Mouse (Mus musculus) left cerebral cortex, postnatal 14 days (tissue): ENCODE data around the gene Phlpp1. TPM values are rescaled to one million over a fixed set of nuclear protein-coding genes. Genes with fewer than 3 reads are reported as not detected.

Source experiments
- DNase-seq, 2 experiments: peaks; one replicate each; pipeline ENCODE4 v3.0.0; 2021 to 2022; ENCODE audit warnings: low spot score in 2 of 2, mixed read lengths in 1 of 2
- intact Hi-C: fragments of 180-260 bp; cut with DNase I; formaldehyde crosslinking; loops from one replicate; pipeline ENCODE4 v1.15.1; 2025
- long read RNA-seq, 2 experiments: library from polyadenylated mRNA; stranded (forward); transcript quantifications; one replicate each; pipeline ENCODE4 v2.0.0; 2021
- total RNA-seq, 2 experiments: library from RNA; stranded (reverse); gene quantifications; 2 replicates each; pipeline ENCODE4 v1.2.3; 2021

Gene Phlpp1
- total RNA-seq, result 10 to 100 TPM; 53.7 to 54.7 TPM
- long read RNA-seq, experiment 1, full-length matches to known transcripts, result 10 of 18 reads
- long read RNA-seq, experiment 1, partial matches to known transcripts, result 5 of 18 reads
- long read RNA-seq, experiment 1, other reads (novel, unspliced or antisense), result 3 of 18 reads
- long read RNA-seq, experiment 2, full-length matches to known transcripts, result 9 of 19 reads
- long read RNA-seq, experiment 2, partial matches to known transcripts, result 10 of 19 reads
- long read RNA-seq, experiment 2, other reads (novel, unspliced or antisense), result 0 of 19 reads

DNA sequence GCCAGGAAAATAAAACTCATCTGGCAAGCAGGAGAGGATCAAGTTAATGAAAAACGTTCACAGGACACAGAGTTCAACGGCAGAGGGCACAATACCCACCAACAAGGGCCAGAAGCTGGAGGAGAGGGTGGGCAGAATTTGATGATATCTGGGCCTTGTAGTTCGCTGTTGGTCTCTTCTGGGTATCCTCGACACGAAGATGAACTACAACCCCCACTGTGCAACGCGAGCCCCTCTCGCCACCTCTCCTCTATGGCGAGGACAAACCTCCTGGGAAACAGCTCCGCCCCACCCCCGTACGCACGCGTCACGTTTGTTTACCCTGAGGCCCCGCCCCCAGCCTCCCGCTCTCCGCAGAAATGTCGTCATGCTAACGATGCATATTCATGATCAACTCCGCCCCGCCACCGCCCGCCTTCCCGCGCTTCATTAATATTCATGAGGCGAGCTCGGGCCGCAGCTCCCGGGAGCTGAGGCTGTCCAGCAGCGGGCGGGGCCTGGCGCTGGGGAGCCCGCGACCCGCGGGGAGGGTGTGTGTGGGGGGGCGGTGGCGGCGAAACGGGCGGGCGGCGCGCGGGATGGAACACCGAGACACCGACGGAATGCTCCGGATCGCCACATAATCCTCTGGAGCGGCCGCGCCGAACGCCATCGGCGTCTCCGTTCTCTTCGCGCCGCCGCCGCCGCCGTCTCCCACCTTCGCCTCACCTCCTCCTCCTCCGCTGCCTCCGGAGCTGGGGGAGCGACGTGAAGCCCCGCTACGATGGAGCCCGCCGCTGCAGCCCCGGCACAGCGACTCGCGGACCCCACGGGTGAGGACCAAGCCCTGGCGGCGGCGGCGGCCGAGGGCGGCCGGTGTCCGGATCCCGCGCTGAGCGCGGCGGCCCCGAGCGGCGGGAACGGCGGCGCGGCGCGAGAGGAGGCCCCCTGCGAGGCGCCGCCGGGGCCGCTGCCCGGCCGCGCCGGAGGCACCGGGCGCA, at the start of gene Phlpp1:
TSS of gene Phlpp1 (plus strand) at position 512 of the 980 bp plus-strand sequence.
- peak; percentile 100 for DNase-seq
- intact Hi-C loops, result loop anchor here (2.0 to 10.0 kb wide), 4 partner anchors 71 to 221 kb away; no protein-coding TSS in a partner anchor

DNA sequence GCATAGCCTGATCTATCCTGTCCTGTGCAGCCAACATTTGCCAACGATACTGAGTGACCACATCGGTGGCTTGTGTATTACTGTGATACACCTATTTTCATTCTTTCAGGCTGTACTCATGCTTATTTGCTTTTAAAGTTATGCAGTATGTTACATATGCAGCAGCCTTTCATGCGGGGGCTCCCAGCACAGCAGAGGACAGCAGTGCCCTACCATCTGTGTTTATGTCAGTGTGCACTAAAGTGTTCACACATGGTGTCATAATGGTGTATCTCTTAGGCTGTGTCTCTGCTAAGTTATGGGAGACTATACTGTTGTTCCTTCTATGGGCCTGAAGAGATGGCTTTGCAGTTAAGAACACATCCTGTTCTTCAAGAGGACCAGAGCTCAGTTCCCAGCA, 45.0 kb upstream of the Phlpp1 start:
- intact Hi-C loops, result no loop called here
- peak; percentile 19 to 60 for DNase-seq

DNA sequence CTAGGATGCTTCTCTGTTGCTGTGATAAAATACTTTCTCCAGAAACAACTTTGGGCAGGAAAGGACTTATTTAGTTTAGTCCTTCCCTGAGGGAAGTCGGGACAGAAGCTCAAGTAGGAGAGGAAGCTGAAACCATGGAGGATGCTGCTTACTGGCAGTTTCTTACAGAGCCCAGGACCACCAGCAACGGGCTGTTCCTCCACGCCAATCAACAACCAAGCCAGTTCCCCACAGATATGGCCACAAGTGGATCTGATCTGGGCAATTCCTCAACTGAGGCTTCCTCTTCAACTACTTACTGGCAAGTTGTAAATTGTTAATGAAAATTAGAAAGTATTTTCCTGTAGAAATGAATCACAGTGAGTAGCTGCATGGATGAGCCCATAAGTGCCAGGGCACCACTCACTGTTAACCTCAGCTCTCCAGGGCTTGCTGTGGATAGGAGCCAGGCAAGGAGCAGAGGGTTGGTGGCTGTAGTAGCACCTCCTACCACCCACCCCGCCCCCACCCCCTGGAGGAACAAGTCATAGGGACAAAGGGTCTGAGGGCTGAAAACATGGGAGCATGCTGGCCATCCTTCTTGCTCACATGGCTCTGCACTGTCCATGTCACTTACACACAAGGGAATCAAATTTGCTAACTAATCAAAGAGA, 39.7 kb upstream of the Phlpp1 start:
- intact Hi-C loops, result no loop called here
- no peak for DNase-seq

DNA sequence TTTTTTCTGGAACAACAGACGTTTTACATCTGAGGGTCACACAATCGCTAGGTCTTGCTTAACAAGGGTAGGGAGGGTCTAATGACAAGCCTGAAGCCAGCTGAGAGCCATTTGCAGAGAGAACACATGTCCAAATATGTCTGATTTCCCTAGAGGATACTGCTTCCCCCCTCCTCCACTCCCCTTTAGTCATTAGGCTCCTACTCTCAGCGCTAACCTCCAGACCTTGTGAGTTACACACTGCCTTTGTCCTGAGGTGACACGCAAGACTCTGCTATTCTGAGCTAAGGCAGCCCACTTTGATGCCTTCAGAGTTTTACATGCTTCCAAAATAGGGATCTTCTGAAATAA, 39.2 kb upstream of the Phlpp1 start:
- intact Hi-C loops, result no loop called here
- DNase-seq, result no peak

DNA sequence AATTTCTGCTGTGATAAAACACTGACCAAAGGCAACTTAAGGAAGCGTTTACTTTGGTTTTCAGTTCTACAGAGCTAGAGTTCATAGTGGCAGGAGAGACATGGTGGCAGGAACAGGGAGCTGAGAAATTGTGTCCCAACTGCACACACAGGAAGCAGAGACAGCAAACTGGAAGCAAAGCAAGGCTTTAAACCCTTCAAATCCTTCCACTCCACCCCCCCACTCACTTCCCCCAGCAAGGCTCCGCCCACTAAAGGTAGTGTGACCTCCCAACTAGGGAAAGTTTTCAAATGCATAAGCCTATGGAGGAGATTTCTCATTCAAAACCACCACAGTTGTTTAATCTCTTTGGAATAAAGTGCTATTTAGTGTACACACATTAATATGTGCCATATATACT, 32.9 kb upstream of the Phlpp1 start:
- intact Hi-C loops, result no loop called here
- DNase-seq, result no peak

DNA sequence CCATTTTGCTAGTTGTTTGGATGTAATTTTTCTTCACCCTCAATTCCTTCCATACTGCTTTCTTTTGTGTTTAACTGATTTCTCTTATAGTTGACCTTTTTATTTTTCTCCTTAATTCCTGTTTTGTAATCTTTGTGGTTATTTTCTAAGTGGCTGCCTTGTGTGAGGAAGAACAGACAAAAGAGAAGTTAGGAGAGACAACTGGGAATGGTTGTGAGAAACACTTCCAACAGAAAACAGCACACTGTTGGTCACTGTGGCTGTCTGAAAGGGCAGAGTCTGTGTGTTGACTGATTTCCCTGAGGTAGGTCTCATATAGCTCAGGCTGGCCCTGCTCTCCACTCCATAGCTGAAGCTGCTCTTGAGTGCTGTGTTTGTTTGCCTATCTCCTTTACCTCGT, 32.4 kb upstream of the Phlpp1 start:
- DNase-seq, result no peak
- intact Hi-C loops, result no loop called here

DNA sequence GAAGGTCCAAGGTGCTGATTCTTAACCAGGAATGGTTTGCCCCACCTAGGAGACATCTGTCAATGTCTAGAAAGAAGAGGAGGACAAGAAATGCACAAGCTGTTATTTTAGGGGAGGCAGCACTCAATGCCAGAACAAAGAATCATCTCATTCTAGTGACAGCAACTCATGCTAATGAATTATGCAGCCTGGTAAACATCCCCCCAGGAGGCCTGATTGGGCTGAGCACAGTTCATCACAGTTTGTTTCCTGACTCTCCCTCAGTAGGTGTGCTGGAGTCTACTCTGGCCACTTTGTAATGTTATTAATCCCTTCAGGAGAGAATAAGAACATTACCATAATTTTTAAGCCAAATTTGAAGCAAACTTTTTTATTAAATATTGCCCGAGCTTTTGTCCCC, 29.5 kb upstream of the Phlpp1 start:
- DNase-seq, result no peak
- intact Hi-C loops, result no loop called here

DNA sequence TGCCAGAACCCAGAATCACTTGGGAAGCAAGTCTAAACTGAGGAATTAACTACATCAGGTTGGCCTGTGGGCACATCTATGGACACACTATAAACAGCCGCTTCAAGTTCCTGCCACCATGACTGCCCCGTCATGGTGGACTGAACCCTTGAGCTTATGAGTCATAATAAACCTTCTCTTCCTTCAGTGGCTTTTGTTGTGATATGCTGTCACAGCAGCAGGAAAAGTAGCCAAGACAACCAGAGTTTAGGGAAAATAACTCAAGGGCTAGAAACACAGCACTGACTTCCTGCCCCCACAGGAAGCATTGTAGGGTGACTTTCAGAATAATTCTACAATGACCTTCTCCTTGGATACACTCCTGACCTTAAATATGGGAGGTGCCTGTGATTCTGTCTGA, 27.0 kb upstream of the Phlpp1 start:
- DNase-seq, result no peak
- intact Hi-C loops, result no loop called here

DNA sequence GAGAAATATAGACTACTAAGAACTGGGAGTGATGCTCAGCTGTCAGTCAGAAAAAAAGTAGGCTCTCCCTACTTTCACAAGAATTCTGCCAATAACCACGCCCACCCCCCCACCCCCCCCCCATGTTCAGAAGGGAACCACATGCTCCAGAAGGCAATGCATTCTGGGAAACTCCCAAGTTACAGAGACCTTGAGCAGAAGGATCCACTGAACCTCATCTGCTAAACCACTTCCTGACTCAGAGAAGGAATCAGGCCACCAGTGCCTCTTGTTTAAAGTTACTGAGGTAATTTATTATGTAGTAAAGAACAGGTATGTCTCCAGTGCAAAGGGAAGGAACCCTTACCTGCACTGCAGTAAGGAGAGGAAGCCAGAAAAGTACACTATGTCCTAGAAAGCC, 26.5 kb upstream of the Phlpp1 start:
- no peak for DNase-seq
- intact Hi-C loops, result no loop called here

DNA sequence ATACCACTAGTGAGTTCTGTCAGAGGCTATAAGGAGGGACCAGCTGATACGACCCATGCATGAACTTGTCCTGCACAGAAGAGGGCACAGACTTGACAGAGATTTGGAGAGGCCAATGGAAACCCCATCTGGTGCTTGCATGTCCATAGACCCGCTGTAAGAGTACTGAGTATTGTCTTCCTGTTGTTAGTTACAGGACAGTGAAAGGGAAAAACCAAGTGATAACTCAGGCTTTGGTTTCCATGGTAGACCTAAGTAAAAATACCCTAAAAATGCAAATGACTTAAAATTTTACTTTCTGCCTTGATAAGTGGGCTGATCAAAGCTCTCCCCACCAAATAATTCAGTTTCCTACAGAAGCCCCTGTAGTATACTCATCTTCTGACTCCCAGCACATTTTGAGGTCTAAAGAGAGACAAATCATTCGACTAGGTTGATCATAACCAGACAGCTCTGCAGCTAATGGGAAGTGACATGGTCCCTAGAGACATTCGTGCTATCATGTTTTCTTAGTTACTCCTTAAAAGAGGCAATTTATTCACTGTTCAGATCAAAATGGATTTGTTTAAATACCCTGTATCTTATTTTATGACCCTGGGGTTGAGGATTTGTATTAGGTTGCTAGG, 25.9 kb upstream of the Phlpp1 start:
- intact Hi-C loops, result no loop called here
- DNase-seq, result no peak

DNA sequence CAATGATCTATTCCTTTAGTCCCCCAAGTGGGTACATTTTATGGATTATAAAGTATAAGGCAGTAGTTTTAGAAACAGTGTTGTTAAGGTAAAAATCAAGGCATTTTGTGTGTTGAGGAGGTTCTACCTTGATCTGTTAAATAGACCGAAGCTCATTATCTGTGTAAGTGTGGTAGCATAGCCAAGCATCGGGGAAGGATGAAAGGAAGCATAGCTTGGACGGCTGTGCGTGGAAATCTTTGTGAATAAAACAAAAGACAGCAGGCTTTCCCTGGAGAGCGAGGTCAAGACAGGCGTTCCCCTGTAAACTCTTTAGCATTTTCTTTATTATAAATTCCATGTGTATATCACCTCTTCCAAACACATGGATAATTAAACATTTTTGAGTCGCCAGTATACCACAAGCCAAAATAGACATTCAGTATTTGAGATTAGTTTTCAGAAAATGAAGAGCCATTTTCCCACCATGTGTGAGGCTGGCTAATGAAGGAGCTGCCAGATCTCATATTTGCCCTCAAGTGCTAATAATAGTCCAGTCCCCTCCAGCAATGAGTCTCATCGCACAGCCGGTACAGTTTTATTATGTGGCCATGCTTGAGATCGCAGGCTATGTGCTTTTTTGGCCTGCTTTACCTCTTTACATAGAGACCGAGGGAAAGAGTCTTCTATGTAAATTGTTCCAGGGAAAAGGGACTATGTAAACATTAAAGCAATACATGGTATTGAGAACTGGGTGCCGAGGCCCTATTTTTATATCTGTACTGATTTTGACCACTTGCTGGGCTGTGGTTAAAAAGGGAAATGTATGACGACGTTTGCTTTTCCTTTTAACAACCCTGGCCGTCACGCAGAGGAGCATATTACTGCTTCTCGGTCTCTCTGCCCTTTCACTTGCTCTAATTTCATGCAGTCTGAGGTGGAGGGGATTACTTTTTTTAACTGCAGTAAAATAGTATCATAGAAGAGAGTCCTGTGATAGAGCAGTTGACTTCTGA, 22.9 kb upstream of the Phlpp1 start:
- intact Hi-C loops, result no loop called here
- no peak for DNase-seq

DNA sequence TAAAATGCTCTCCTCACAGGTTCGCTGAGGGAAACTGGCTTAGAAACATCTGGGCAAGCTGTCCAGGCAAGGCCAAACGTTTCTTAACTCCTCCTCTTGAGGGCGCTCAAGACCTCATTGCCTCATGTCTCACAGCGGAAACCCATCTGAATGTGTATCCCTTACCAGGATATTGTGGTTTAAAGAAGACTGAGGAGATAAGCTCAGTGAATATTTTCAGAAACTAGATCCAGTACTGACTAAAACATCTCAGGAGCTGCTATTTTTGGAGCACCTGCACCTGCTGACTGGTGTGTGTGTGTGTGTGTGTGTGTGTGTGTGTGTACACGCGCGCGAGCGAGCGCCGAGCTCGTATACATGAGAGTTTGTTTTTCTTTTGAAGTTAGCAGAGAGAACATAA, 19.7 kb upstream of the Phlpp1 start:
- intact Hi-C loops, result no loop called here
- peak in 1 of 2 experiments; percentile 25 for DNase-seq

DNA sequence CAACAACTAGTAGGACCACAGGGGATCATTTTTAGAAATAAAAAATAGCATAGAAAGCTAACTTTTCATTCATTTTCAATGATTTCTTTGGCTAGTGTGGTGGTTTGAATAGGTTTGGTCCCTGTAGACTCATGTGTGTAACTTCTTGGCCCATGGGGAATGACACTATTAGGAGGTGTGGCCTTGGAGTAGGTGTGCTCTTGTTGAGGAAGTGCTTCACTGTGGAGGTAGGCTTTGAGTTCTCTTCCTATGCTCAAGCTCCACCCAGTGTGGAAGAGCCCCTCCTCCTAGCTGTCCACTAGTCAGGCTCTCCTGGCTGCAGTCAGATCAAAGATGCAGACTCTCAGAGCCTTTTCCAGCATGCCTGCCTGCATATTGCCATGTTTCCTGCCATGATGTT, 18.8 kb upstream of the Phlpp1 start:
- intact Hi-C loops, result no loop called here
- DNase-seq, result no peak

DNA sequence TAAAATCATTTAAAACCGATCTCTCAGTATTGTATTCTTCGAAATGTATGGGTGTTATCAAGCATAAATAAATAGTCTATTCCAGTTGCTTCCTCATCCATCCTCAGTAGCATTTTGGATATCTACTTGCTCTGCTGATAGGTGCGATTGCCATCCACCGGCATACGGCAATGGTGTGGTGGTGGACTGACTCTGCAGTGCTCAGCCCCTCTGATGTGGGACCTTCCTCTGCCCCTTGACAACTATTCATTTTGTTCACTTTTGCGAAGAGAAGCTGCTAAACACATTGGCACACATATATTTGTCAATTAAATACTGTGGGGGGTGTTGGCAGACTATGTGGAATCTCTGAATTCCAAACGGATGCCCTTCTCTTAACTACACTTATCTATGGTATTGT, 17.0 kb upstream of the Phlpp1 start:
- intact Hi-C loops, result no loop called here

DNA sequence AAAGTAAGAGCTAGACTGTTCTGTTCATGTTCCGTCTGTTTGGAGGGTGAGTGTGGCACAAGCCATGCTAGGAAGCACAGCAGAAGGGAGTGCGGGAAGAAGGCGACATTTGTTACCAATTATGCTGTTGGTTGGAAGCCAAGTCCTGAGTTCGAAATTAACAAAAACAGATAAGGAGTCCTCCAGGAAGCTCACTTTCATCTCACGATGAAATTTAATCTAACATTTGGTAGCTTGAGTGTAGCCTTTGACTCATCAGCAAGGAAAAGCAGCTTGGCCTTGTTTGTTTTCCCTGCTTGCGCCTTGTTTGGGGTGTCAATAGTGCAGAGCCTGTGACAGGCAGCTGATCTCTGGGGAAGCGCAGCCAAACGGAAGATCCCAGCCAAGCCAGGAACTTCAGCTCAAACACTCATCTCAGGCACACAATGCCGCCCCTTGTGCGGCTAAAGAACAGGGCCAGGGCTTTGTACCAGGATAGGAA, 16.4 kb upstream of the Phlpp1 start:
- intact Hi-C loops, result no loop called here
- DNase-seq, result peak; percentile 47 to 58

More for the DNA sequence above, 17.0 kb upstream of the Phlpp1 start:
- no peak for DNase-seq

DNA sequence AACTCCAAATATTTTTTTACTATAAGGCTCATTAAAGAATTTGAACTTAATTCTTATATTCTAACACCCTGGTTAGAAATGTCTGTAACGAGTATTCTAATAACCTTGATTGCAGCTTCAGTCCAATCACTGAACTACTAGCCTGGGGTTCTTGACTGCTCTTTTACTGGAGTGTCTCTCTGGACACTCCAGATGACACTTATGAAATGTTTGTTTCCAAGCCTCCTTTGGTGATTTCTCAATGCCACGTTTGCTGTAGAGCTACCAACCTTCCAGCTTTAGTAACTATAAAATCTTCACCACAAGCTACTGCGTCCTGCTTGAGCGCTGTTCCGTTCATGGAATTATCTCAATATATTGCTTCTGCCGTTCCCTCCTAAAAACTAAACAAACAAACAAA, 15.8 kb upstream of the Phlpp1 start:
- no peak for DNase-seq
- intact Hi-C loops, result no loop called here

DNA sequence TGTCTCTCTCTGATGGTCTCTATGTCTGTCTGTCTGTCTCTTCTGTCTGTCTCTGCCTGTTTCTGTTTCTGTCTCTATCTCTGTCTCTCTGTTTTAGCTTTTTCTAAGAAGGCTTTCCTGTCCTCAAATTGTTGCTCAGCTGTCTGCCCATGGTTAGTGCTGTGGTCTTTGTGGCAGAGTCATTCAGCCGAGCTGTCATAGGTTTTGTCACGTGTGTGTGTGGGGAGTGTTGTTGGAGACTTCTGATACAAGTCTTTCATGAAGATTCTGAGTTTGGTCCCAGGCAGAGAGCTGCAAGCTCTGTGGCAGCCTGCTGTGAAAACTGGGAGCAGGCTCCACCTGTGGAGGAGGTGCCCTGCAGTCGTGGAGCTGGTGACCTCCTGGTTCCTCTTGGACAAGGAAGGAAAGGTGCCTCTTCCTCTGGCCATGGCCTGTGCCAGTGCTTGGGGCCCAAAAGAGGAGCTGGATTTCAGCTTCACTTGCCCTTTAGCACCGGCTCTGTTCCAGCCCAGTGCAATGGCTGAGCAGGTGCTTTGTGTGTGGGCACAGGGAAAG, 13.5 kb upstream of the Phlpp1 start:
- no peak for DNase-seq
- intact Hi-C loops, result no loop called here

DNA sequence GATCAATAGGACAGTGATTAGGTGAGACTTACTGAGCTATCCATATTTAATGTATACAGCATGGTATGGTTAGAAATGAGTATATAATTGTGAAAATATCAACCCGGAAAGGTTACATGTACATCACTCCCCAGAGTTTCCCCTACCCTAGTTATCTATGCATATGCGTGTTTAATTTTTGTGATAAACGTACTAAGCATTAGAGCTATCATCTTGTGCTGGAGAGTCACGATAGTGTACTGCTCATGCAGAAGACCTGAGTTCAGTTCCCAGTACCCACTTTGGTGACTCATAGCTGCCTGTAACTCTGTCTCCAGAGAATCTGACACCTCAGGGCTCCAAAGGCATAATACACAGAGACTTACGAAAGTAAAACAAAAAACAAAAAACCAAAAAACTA, 11.9 kb upstream of the Phlpp1 start:
- intact Hi-C loops, result no loop called here

More for the DNA sequence above, 11.9 kb upstream of the Phlpp1 start:
- DNase-seq, result no peak
